Mouse (Mus musculus): ENCODE measurements around the gene Lrrc8b.

DNA sequence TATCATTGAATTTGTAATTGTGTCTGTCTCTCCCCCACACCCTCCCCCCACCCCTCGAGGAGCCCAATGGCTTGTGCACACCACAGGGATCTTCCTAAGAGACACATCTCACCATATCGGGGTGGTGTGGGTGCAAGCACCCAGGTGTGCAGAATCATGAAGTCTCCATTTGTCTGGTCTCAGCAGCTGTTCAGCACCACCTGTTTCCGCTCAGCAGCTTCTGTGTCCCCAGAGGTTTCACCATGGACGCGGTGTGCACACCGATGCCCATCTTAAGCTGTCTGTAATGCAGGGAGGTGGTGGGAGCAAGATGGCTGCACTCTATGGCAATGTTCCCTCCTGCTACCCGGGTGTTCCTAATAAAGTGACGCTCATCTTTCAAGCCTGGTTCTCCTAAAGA lies 14.6 kb downstream of the Lrrc8b start:
- TF ChIP-seq CTCF (IDR thresholded peaks at IDR 0.05; ENCODE audit: low read depth, low read length): no peak
- TF ChIP-seq GATA1 (IDR thresholded peaks at IDR 0.05; ENCODE audit: borderline replicate concordance, low read length): no peak
- no peak for TF ChIP-seq GATA2 (IDR thresholded peaks at IDR 0.05; ENCODE audit: borderline replicate concordance, low read depth, low read length)
- no peak for TF ChIP-seq POLR2AphosphoS5 (IDR thresholded peaks at IDR 0.05; ENCODE audit: insufficient replicate concordance, low read depth, low read length)
- no peak for TF ChIP-seq TAL1 (conservative IDR thresholded peaks at IDR 0.05; ENCODE audit: low read depth, low read length)

Measured in G1E (cell line).